ENCODE assay signal across 8 mouse cellular contexts in the genomic region with DNA sequence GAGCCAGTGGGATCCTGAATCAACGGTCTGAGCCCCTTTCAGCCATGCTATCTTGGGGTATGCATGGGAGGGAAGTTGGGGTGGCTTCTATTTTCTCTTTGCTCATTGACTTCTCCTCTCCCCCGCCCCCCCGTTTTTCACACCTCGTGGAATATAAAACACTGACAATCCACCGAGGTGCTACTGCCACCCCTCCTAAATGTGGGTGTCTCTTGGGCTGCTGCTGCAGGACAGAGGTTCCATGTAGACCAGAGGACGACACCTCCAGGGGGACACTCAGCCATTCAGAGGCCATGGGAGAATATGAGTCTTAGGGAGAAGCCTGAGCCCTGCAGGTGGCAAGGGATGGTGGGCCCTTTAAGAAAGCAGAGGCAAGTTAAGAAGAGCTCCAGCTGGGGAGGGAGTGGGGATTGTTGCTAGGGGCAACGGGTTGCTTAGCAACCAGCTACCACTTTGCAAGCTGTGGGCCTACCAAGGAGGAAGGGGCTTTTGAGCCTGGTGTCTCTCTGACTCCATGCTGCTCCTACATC. TPM values are rescaled to one million over a fixed set of nuclear protein-coding genes. Genes with fewer than 3 reads are reported as not detected.
DNase-seq lines count a peak whose midpoint lies in the region; ATAC-seq and TF ChIP-seq lines count a peak whose summit lies in the region.

No protein-coding gene starts in this region.

- WGBS in liver, postnatal 0 days (ENCODE audit: insufficient replicate concordance) = 59% methylated on average over 7 of the region's 7 CpGs
- 18% methylated on average over 7 of the region's 7 CpGs for WGBS in hindbrain, embryonic 15.5 days
- 32% methylated on average over 7 of the region's 7 CpGs for WGBS in midbrain, embryonic 10.5 days

- peaks cover 23% of the 10 kb centered on the region; the same call in 1 of the 2 replicates for H3K36me3 ChIP-seq in liver, postnatal 0 days (replicated peaks; ENCODE audit: insufficient read depth, low read length)
- peaks cover 16% of the 10 kb centered on the region for H3K36me3 ChIP-seq in hindbrain, embryonic 15.5 days
- H3K36me3 ChIP-seq in midbrain, embryonic 10.5 days = peaks cover 20% of the 10 kb centered on the region

- TF ChIP-seq EP300 in liver, postnatal 0 days (IDR thresholded peaks at IDR 0.05; ENCODE audit: low read depth) = no peak

- H3K9me3 ChIP-seq in liver, postnatal 0 days (ENCODE audit: low read length) = no peaks in the 10 kb centered on the region
- no peaks in the 10 kb centered on the region for H3K9me3 ChIP-seq in hindbrain, embryonic 15.5 days
- H3K9me3 ChIP-seq in midbrain, embryonic 10.5 days (replicated peaks) = no peaks in the 10 kb centered on the region

- H3K27ac ChIP-seq in liver, postnatal 0 days (ENCODE audit: low read depth) = peak overlapping the region; percentile 74
- peak overlapping the region; percentile 81 for H3K27ac ChIP-seq in hindbrain, embryonic 15.5 days (replicated peaks)
- peak overlapping the region; percentile 86 for H3K27ac ChIP-seq in midbrain, embryonic 10.5 days (replicated peaks)

- peak overlapping the region; percentile 33 for H3K4me2 ChIP-seq in liver, postnatal 0 days (ENCODE audit: low read depth, low read length)
- peak overlapping the region; percentile 43 for H3K4me2 ChIP-seq in hindbrain, embryonic 15.5 days

- no peak overlapping the region for H3K9ac ChIP-seq in liver, postnatal 0 days (replicated peaks)
- peak overlapping the region; percentile 25; the same call in 1 of the 2 replicates for H3K9ac ChIP-seq in hindbrain, embryonic 15.5 days

- no peak for ATAC-seq in liver, postnatal 0 days
- ATAC-seq in hindbrain, embryonic 15.5 days (ENCODE audit: low FRiP score, low read depth) = peak; percentile 73

- TF ChIP-seq CTCF in liver, postnatal 0 days (IDR thresholded peaks at IDR 0.05; ENCODE audit: low read depth) = no peak

- H3K4me1 ChIP-seq in liver, postnatal 0 days (ENCODE audit: insufficient read depth) = peaks cover 47% of the 10 kb centered on the region
- peaks cover 67% of the 10 kb centered on the region for H3K4me1 ChIP-seq in hindbrain, embryonic 15.5 days (replicated peaks)
- H3K4me1 ChIP-seq in midbrain, embryonic 10.5 days = peaks cover 64% of the 10 kb centered on the region

- DNase-seq in liver, postnatal 0 days = peak; percentile 19
- no peak for DNase-seq in liver
- peak; percentile 91 for DNase-seq in midbrain, embryonic 10.5 days (ENCODE audit: low spot score)
- DNase-seq in thymus, postnatal 0 days (ENCODE audit: low spot score) = peak; percentile 77
- DNase-seq in adrenal gland, adult 18-20 months (ENCODE audit: low spot score in 2 of 2) = no peak
- no peak for DNase-seq in adrenal gland, postnatal 36 days
- no peak for DNase-seq in kidney, adult 11 months

- no peaks in the 10 kb centered on the region for H3K27me3 ChIP-seq in liver, postnatal 0 days (ENCODE audit: insufficient read depth, low read length)
- H3K27me3 ChIP-seq in hindbrain, embryonic 15.5 days = no peaks in the 10 kb centered on the region
- H3K27me3 ChIP-seq in midbrain, embryonic 10.5 days (ENCODE audit: low read depth, poor library complexity, severe bottlenecking) = peaks cover 20% of the 10 kb centered on the region

- no peak overlapping the region for H3K4me3 ChIP-seq in liver, postnatal 0 days (ENCODE audit: low read depth, low read length)
- H3K4me3 ChIP-seq in hindbrain, embryonic 15.5 days = 0 out of 2 replicates have a peak overlapping the region, but pooled peaks have one; percentile 6
- peak overlapping the region; percentile 34 for H3K4me3 ChIP-seq in midbrain, embryonic 10.5 days

RNA-seq across cellular contexts. Expression of gene Fcho1, which starts 5.5 kb away (rescaled TPM):
- 15.3 and 16.7 TPM in 2 replicates for polyA plus RNA-seq in liver, postnatal 0 days (2015; fragmentation: Nextera tagmentation; extraction: Ambion mirVana)
- polyA plus RNA-seq in hindbrain, embryonic 15.5 days (2015; fragmentation: Nextera tagmentation; extraction: Ambion mirVana) = 77.2 and 93.0 TPM in 2 replicates
- 17.7 and 25.4 TPM in 2 replicates for polyA plus RNA-seq in midbrain, embryonic 10.5 days (2016; fragmentation: Nextera tagmentation; extraction: Ambion mirVana)
- polyA plus RNA-seq in thymus, postnatal 0 days (2015; fragmentation: Nextera tagmentation; extraction: Ambion mirVana) = 123 and 127 TPM in 2 replicates
- total RNA-seq in adrenal gland, adult 18-20 months (2021) = 1 to 10 TPM; 1.9 to 2.3 TPM
- total RNA-seq in adrenal gland, postnatal 36 days (2021) = 1 to 10 TPM in 1 of 2 experiments, under 1 TPM in 1; 0.50 to 3.2 TPM

RNA-seq across cellular contexts. Expression of gene B3gnt3, which starts 18.4 kb away (rescaled TPM):
- polyA plus RNA-seq in liver, postnatal 0 days (2015; fragmentation: Nextera tagmentation; extraction: Ambion mirVana) = 3.0 TPM in 2 replicates
- polyA plus RNA-seq in hindbrain, embryonic 15.5 days (2015; fragmentation: Nextera tagmentation; extraction: Ambion mirVana) = 0.45 and 0.52 TPM in 2 replicates
- polyA plus RNA-seq in midbrain, embryonic 10.5 days (2016; fragmentation: Nextera tagmentation; extraction: Ambion mirVana) = 0.67 and 0.89 TPM in 2 replicates
- 2.1 and 2.7 TPM in 2 replicates for polyA plus RNA-seq in thymus, postnatal 0 days (2015; fragmentation: Nextera tagmentation; extraction: Ambion mirVana)
- 1 to 10 TPM; 3.5 to 4.3 TPM for total RNA-seq in adrenal gland, adult 18-20 months (2021)
- total RNA-seq in adrenal gland, postnatal 36 days (2021) = 1 to 10 TPM; 4.0 to 4.5 TPM

RNA-seq across cellular contexts. Expression of gene Insl3, which starts 31.0 kb away (rescaled TPM):
- 1.3 and 2.8 TPM in 2 replicates for polyA plus RNA-seq in liver, postnatal 0 days (2015; fragmentation: Nextera tagmentation; extraction: Ambion mirVana)
- 0.47 and 1.5 TPM in 2 replicates for polyA plus RNA-seq in hindbrain, embryonic 15.5 days (2015; fragmentation: Nextera tagmentation; extraction: Ambion mirVana)
- 0.30 and 0.37 TPM in 2 replicates for polyA plus RNA-seq in midbrain, embryonic 10.5 days (2016; fragmentation: Nextera tagmentation; extraction: Ambion mirVana)
- 3.7 and 6.7 TPM in 2 replicates for polyA plus RNA-seq in thymus, postnatal 0 days (2015; fragmentation: Nextera tagmentation; extraction: Ambion mirVana)
- 1 to 10 TPM; 4.3 to 5.6 TPM for total RNA-seq in adrenal gland, adult 18-20 months (2021)
- total RNA-seq in adrenal gland, postnatal 36 days (2021) = 1 to 10 TPM; 4.0 to 4.7 TPM

RNA-seq across cellular contexts. Expression of gene Jak3, which starts 43.9 kb away (rescaled TPM):
- 4.3 and 4.6 TPM in 2 replicates for polyA plus RNA-seq in liver, postnatal 0 days (2015; fragmentation: Nextera tagmentation; extraction: Ambion mirVana)
- polyA plus RNA-seq in hindbrain, embryonic 15.5 days (2015; fragmentation: Nextera tagmentation; extraction: Ambion mirVana) = 6.1 and 7.0 TPM in 2 replicates
- 2.8 and 3.7 TPM in 2 replicates for polyA plus RNA-seq in midbrain, embryonic 10.5 days (2016; fragmentation: Nextera tagmentation; extraction: Ambion mirVana)
- 17.0 and 20.3 TPM in 2 replicates for polyA plus RNA-seq in thymus, postnatal 0 days (2015; fragmentation: Nextera tagmentation; extraction: Ambion mirVana)
- 10 to 100 TPM; 11.6 to 17.3 TPM for total RNA-seq in adrenal gland, adult 18-20 months (2021)
- total RNA-seq in adrenal gland, postnatal 36 days (2021) = 10 to 100 TPM; 11.3 to 13.0 TPM

RNA-seq across cellular contexts. Expression of gene Unc13a, which starts 48.4 kb away (rescaled TPM):
- 0.25 and 0.36 TPM in 2 replicates for polyA plus RNA-seq in liver, postnatal 0 days (2015; fragmentation: Nextera tagmentation; extraction: Ambion mirVana)
- polyA plus RNA-seq in hindbrain, embryonic 15.5 days (2015; fragmentation: Nextera tagmentation; extraction: Ambion mirVana) = 20.8 and 24.7 TPM in 2 replicates
- polyA plus RNA-seq in midbrain, embryonic 10.5 days (2016; fragmentation: Nextera tagmentation; extraction: Ambion mirVana) = 4.6 and 8.1 TPM in 2 replicates
- 0.58 and 0.68 TPM in 2 replicates for polyA plus RNA-seq in thymus, postnatal 0 days (2015; fragmentation: Nextera tagmentation; extraction: Ambion mirVana)
- total RNA-seq in adrenal gland, adult 18-20 months (2021) = 1 to 10 TPM; 5.9 to 7.9 TPM
- total RNA-seq in adrenal gland, postnatal 36 days (2021) = 1 to 10 TPM; 4.6 to 7.3 TPM

Comparison
In these comparisons a context has a peak if more than half of its experiments do, and no peak if none do; other contexts are left out.
1. DNase-seq: peak in liver, postnatal 0 days (single experiment), midbrain, embryonic 10.5 days (single experiment) and thymus, postnatal 0 days (single experiment); none in liver (single experiment), adrenal gland, adult 18-20 months (0 of 2), adrenal gland, postnatal 36 days (0 of 2) and kidney, adult 11 months (single experiment).
2. Peak in every context shown above with its lines, with median percentiles within 50 percentile points of each other: H3K27ac ChIP-seq.